Mouse (Mus musculus) cortical plate, adult 2 months (tissue): ENCODE results near the gene Slc6a9.

Experiments
- CTCF ChIP-seq: fragments of 200-500 bp; IDR thresholded peaks from 2 replicates; pipeline ENCODE4 v1.5.1; 2011; ENCODE audit warnings: mild to moderate bottlenecking, control low read depth, low read length; ENCODE audit not compliant: insufficient read depth; ENCODE audit errors: extremely low read depth
- POLR2A ChIP-seq: fragments of 200-500 bp; IDR thresholded peaks from 2 replicates; pipeline ENCODE4 v1.6.1; 2011; ENCODE audit warnings: mild to moderate bottlenecking, low read length, control low read depth; ENCODE audit not compliant: insufficient read depth; ENCODE audit errors: extremely low read depth

GRCm38 (mm10) chr4:117860570-117860969 lies 26.3 kb downstream of the Slc6a9 start:
- TF ChIP-seq CTCF (no peak), POLR2A (no peak)
